Mouse (Mus musculus) limb, embryonic 12.5 days (tissue): ENCODE results near the gene Idi1. TPM values are rescaled to one million over a fixed set of nuclear protein-coding genes. Genes with fewer than 3 reads are reported as not detected.
"Not testable (repeated sequence)": the region's sequence is repeated elsewhere in the genome, so short reads cannot be mapped to it uniquely, and the experiment has no call there.

Source experiments
- ATAC-seq: fragments of 200-750 bp; cut with Nextera tagmentation; 2 replicates; pipeline ENCODE4 v1.8.0; 2017; ENCODE audit warnings: low read depth, moderate TSS enrichment; ENCODE audit not compliant: insufficient number of reproducible peaks, insufficient read depth, low FRiP score, low TSS enrichment
- H3K27ac ChIP-seq: fragments of 300-500 bp; sonication (generic); 2 replicates; pipeline ENCODE4 v1.5.1; 2016; ENCODE audit warnings: mild to moderate bottlenecking, moderate library complexity
- H3K27me3 ChIP-seq: fragments of 300-500 bp; sonication (generic); 2 replicates; pipeline ENCODE4 v1.6.1; 2016; ENCODE audit warnings: mild to moderate bottlenecking, moderate library complexity
- H3K36me3 ChIP-seq: fragments of 300-500 bp; sonication (generic); 2 replicates; pipeline ENCODE4 v1.6.1; 2016; ENCODE audit warnings: mild to moderate bottlenecking, moderate library complexity
- H3K4me1 ChIP-seq: fragments of 300-500 bp; sonication (generic); replicated peaks from 2 replicates; pipeline ENCODE4 v1.6.1; 2016
- H3K4me2 ChIP-seq: fragments of 300-500 bp; sonication (generic); 2 replicates; pipeline ENCODE4 v1.6.1; 2016; ENCODE audit warnings: mild to moderate bottlenecking, moderate library complexity
- H3K4me3 ChIP-seq: fragments of 300-500 bp; sonication (generic); replicated peaks from 2 replicates; pipeline ENCODE4 v1.5.1; 2016; ENCODE audit warnings: mild to moderate bottlenecking
- H3K9ac ChIP-seq: fragments of 300-500 bp; sonication (generic); replicated peaks from 2 replicates; pipeline ENCODE4 v1.6.1; 2016; ENCODE audit warnings: mild to moderate bottlenecking, moderate library complexity
- H3K9me3 ChIP-seq: fragments of 300-500 bp; sonication (generic); 2 replicates; pipeline ENCODE4 v1.6.1; 2016; ENCODE audit warnings: mild to moderate bottlenecking, moderate library complexity
- WGBS: fragments of 180-500 bp; shearing (Covaris S2); methylation state at CpG from one replicate; pipeline ENCODE4 v1.1.7; 2016; 5-methylcytosine and 5-hydroxymethylcytosine counted together
- microRNA-seq: library from miRNA; unstranded; fragments of <30 nt; microRNA quantifications from one replicate; pipeline ENCODE4, GENCODE M21; 2017
- polyA plus RNA-seq: library from polyadenylated mRNA; unstranded; fragments of >200 nt; fragmentation: Nextera tagmentation; extraction: Ambion mirVana; gene quantifications from 2 replicates; pipeline ENCODE4 v1.2.1, GENCODE M21; 2016

Gene Idi1
- polyA plus RNA-seq, 1 experiment from 2014 or later: 75.6 TPM

DNA sequence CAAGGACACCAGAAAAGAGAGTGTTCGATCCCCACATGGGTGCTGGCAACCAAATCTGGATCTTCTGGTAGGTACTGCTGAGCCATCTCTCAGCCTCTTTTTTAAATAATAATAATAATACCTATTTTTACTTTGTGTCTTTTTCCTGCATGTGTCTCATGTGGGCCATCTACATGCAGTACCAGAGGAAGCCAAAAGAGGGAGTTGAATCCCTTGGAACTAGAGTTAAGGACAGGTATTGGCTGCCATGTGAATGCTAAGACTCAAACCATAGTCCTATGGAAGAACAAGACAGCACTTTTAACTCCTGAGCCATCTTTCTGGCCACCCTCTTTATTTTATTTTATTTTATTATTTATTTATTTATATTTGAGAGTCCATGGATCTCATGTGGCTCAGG is 3.3 kb downstream of the Idi1 start:
- H3K4me3 ChIP-seq: no peak overlapping the region
- H3K27ac ChIP-seq: no peak overlapping the region
- H3K9ac ChIP-seq: no peak overlapping the region
- no peak overlapping the region for H3K4me2 ChIP-seq
- no peaks in the 10 kb centered on the region for H3K27me3 ChIP-seq
- whole genome bisulfite sequencing: 94% methylated on average over 1 of the region's 1 CpGs
- peaks cover 35% of the 10 kb centered on the region for H3K36me3 ChIP-seq
- no peaks in the 10 kb centered on the region for H3K9me3 ChIP-seq
- ATAC-seq: no peak
- peaks cover 10% of the 10 kb centered on the region for H3K4me1 ChIP-seq

- H3K9me3 ChIP-seq: peaks cover 14% of the 10 kb centered on the region; the same call in 1 of the 2 replicates
- H3K9ac ChIP-seq, H3K4me1 ChIP-seq, H3K27ac ChIP-seq, H3K4me3 ChIP-seq, H3K4me2 ChIP-seq, ATAC-seq, H3K27me3 ChIP-seq, H3K36me3 ChIP-seq: not testable (repeated sequence)
- 71% methylated on average over 2 of the region's 2 CpGs for WGBS
Observed at GRCm38 (mm10) chr13:8905986-8906385, 20.7 kb downstream of the Idi1 start.

DNA sequence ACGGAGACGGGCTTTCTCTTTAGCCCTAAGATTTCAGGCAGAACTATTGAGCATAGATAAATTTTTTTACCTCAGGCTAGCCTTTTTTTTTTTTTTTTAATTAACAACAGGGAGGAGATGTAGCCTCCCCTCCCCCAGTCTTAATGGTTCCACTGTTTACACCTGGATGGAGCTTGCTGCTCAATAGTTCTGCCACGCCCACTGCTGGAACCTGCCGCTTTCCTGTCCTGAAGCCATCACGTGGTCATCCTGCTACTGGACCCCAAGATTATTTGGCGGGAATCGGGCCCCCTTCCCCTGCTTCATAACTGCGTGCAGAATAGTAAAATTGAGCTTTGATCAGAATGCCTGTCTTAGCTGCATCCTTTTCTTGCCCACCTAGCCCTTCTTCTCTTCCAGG is 28.6 kb downstream of the Idi1 start:
- 89% methylated on average over 8 of the region's 8 CpGs for WGBS
- H3K9ac ChIP-seq, H3K4me3 ChIP-seq, H3K4me1 ChIP-seq, ATAC-seq, H3K4me2 ChIP-seq, H3K27ac ChIP-seq, H3K27me3 ChIP-seq, H3K36me3 ChIP-seq, H3K9me3 ChIP-seq: not testable (repeated sequence)

DNA sequence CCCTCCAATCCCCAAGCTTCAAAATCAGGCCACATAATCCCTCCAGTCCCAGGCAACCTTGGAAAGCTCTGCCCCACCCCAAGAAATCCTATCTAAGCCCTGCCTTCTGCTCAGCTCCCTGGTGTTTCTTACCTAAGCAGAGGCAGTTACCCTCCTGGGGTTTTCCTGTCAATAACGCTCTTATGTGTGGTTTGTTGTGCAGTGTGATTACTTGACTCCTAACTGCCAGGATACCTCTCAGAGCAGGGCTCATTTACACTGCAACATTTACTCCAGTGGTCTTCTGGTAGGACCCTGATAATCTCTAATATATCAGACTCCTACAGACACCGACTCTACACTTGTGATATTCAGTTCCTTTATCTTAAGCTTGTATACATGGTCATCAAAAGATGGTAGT is 48.2 kb downstream of the Idi1 start:
- H3K27ac ChIP-seq: no peak overlapping the region
- no peaks in the 10 kb centered on the region for H3K9me3 ChIP-seq
- H3K36me3 ChIP-seq: no peaks in the 10 kb centered on the region
- ATAC-seq: no peak
- H3K4me1 ChIP-seq: no peaks in the 10 kb centered on the region
- H3K9ac ChIP-seq: no peak overlapping the region
- no peak overlapping the region for H3K4me3 ChIP-seq
- no peak overlapping the region for H3K4me2 ChIP-seq
- 59% methylated on average over 2 of the region's 2 CpGs for WGBS
- H3K27me3 ChIP-seq: no peaks in the 10 kb centered on the region

- H3K4me1 ChIP-seq, H3K9me3 ChIP-seq, H3K36me3 ChIP-seq, H3K27ac ChIP-seq, H3K9ac ChIP-seq, H3K4me3 ChIP-seq, H3K27me3 ChIP-seq, H3K4me2 ChIP-seq, ATAC-seq: not testable (repeated sequence)
- 76% methylated on average over 6 of the region's 6 CpGs for WGBS
Observed at GRCm38 (mm10) chr13:8937611-8938140, 52.4 kb downstream of the Idi1 start.

- not testable (repeated sequence) for H3K4me2 ChIP-seq, H3K4me1 ChIP-seq, H3K27ac ChIP-seq, H3K27me3 ChIP-seq, H3K4me3 ChIP-seq, H3K36me3 ChIP-seq, ATAC-seq, H3K9me3 ChIP-seq, H3K9ac ChIP-seq
- WGBS: 85% methylated on average over 4 of the region's 4 CpGs
Observed at GRCm38 (mm10) chr13:8941110-8941509, 55.8 kb downstream of the Idi1 start.

DNA sequence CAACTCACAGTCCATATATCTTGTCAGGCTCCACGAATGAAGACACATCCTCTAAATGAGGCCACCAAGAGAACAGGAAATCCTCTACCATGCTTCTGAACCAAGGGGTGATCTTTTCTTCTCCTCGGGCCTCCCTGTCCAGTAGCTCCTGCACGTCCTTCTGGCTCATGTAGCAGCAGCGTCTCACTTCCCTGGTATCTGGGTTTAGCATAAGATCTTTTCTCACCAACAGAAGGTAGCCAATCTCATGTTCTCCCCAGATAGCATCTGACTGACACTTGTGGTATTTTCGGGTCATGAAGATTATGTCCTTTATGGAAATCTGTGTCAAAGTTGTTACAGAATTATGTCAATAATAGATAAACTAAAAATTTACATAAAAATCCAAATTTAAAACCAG is 56.4 kb downstream of the Idi1 start:
- ATAC-seq, H3K9ac ChIP-seq, H3K9me3 ChIP-seq, H3K27me3 ChIP-seq, H3K36me3 ChIP-seq, H3K27ac ChIP-seq, H3K4me3 ChIP-seq, H3K4me2 ChIP-seq, H3K4me1 ChIP-seq: not testable (repeated sequence)
- 69% methylated on average over 1 of the region's 5 CpGs for WGBS

Small RNAs within 50 kb of the gene (microRNA-seq; reads per million reads assigned to microRNA genes)
- gene Gm22750: not detected

Other genes starting within 250 kb of the Idi1 start
- 31.0 and 31.2 TPM in 2 replicates for gene Wdr37, start 13.6 kb upstream of the Idi1 start, polyA plus RNA-seq
- not detected in 2 replicates for gene Gm9745, start 62.7 kb downstream of the Idi1 start, polyA plus RNA-seq
- gene Idi2, start 67.4 kb downstream of the Idi1 start, polyA plus RNA-seq: not detected in 2 replicates
- gene Gtpbp4, start 110.6 kb downstream of the Idi1 start, polyA plus RNA-seq: 89.9 and 91.5 TPM in 2 replicates
- gene Larp4b, start 208.4 kb downstream of the Idi1 start, polyA plus RNA-seq: 32.2 and 35.0 TPM in 2 replicates